ENCODE assay signal across 1 mouse cellular context in the genomic region with DNA sequence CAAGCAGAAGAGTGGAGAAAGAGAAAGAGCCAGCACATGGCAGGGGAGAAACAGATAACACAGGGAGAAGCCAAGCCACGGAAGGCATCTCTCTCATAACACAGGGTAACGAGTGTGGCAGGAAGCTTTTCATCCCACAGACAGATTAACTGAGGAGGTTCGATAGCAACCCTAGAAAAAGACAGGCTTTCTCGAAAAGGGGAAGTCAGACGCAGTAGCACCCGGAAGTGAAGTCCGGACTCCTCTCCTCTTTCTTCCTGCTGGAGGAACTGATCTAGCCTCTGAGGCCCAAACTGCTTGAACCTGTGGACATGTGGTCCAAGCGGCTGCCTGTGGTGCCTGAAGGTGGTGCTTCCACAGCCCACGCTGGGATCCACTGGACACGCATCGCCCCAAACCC.
A peak's percentile ranks its signal among the peaks of the same experiment; 100 is the strongest.
TF ChIP-seq lines count a peak whose summit lies in the region.

No protein-coding gene starts in this region.

TF ChIP-seq in MEL, 35 proteins besides CTCF, POLR2A, EP300 and RAD21 (continued from another document):
- peak; percentile 83; the same call in 1 of the 2 replicates for TF ChIP-seq MAZ (IDR thresholded peaks at IDR 0.05; ENCODE audit: low read depth, low read length)
- TF ChIP-seq ZKSCAN1 (IDR thresholded peaks at IDR 0.05; ENCODE audit: low read depth, low read length): no peak
- peak; percentile 85 for TF ChIP-seq POLR2AphosphoS2 (IDR thresholded peaks at IDR 0.05; ENCODE audit: low read length)
- no peak for TF ChIP-seq CHD2 (IDR thresholded peaks at IDR 0.05; ENCODE audit: low read length)
- no peak for TF ChIP-seq MYB (IDR thresholded peaks at IDR 0.05; ENCODE audit: low read depth, low read length)
- peak; percentile 63 for TF ChIP-seq TAL1 (IDR thresholded peaks at IDR 0.05; ENCODE audit: low read length)
- TF ChIP-seq GABPA (IDR thresholded peaks at IDR 0.05; ENCODE audit: low read depth, low read length): no peak
- TF ChIP-seq JUND (IDR thresholded peaks at IDR 0.05; ENCODE audit: low read depth, low read length): 0 out of 2 replicates have a peak, but pooled peaks have one; percentile 35
- peak; percentile 68 for TF ChIP-seq MAX (IDR thresholded peaks at IDR 0.05; ENCODE audit: low read length)
- peak; percentile 88 for TF ChIP-seq NELFE (IDR thresholded peaks at IDR 0.05; ENCODE audit: low read depth, low read length)
- no peak for TF ChIP-seq NRF1 (IDR thresholded peaks at IDR 0.05; ENCODE audit: insufficient read depth, low read depth, low read length, poor library complexity, severe bottlenecking)
- TF ChIP-seq TBP (IDR thresholded peaks at IDR 0.05; ENCODE audit: low read depth, low read length): peak; percentile 93
- no peak for TF ChIP-seq ZC3H11A (IDR thresholded peaks at IDR 0.05; ENCODE audit: low read depth, low read length)
- no peak; the same call in 1 of the 2 replicates for TF ChIP-seq ZNF384 (IDR thresholded peaks at IDR 0.05; ENCODE audit: low read depth, low read length)
- TF ChIP-seq HCFC1 (IDR thresholded peaks at IDR 0.05; ENCODE audit: low read depth, low read length): peak; percentile 82
- TF ChIP-seq RCOR1 (IDR thresholded peaks at IDR 0.05; ENCODE audit: low read depth, low read length): peak; percentile 92
- TF ChIP-seq MXI1 (IDR thresholded peaks at IDR 0.05; ENCODE audit: low read depth, low read length): peak; percentile 53
- peak; percentile 87 for TF ChIP-seq GATA1 (IDR thresholded peaks at IDR 0.05; ENCODE audit: low read depth, low read length)
- TF ChIP-seq USF1 (IDR thresholded peaks at IDR 0.05; ENCODE audit: low read depth, low read length): peak; percentile 53
- no peak for TF ChIP-seq BHLHE40 (IDR thresholded peaks at IDR 0.05; ENCODE audit: borderline replicate concordance, low read depth, low read length)
- TF ChIP-seq SMC3 (IDR thresholded peaks at IDR 0.05; ENCODE audit: low read depth, low read length): no peak; the same call in 1 of the 2 replicates
- TF ChIP-seq ELF1 (IDR thresholded peaks at IDR 0.05; ENCODE audit: low read depth, low read length): peak; percentile 96
- TF ChIP-seq SIN3A (IDR thresholded peaks at IDR 0.05; ENCODE audit: low read length): peak; percentile 61
- peak; percentile 97 for TF ChIP-seq MYC (IDR thresholded peaks at IDR 0.05; ENCODE audit: low read depth, low read length)
- peak; percentile 89 for TF ChIP-seq ETS1 (IDR thresholded peaks at IDR 0.05; ENCODE audit: low read depth, low read length)
- TF ChIP-seq KAT2A (conservative IDR thresholded peaks at IDR 0.05; ENCODE audit: low read depth, low read length): no peak; the same call in 1 of the 2 replicates
- TF ChIP-seq USF2 (IDR thresholded peaks at IDR 0.05; ENCODE audit: borderline replicate concordance in 1 of 2, insufficient read depth in 1 of 2, low read depth in 1 of 2, low read length in 2 of 2): no peak
- no peak for TF ChIP-seq E2F4 (IDR thresholded peaks at IDR 0.05; ENCODE audit: borderline replicate concordance, low read depth, low read length)
- no peak for TF ChIP-seq CHD1 (IDR thresholded peaks at IDR 0.05; ENCODE audit: low read depth, low read length)
- TF ChIP-seq MEF2A (IDR thresholded peaks at IDR 0.05; ENCODE audit: extremely low read depth, insufficient replicate concordance, low read depth, low read length, poor library complexity, severe bottlenecking): no peak
